Mouse (Mus musculus) embryo, embryonic 9.5 days (tissue): ENCODE measurements around the gene Topbp1.

Experiments
- DNase-seq: peaks from one replicate; pipeline ENCODE4 v3.0.0-alpha.2; 2017; ENCODE audit errors: extremely low spot score

Gene Topbp1

GRCm38 (mm10) chr9:103304927-103305326, at the start of gene Topbp1, which contains the start of gene 1300017J02Rik:
Gene Topbp1, plus strand, starts transcription at chr9:103305215.
Gene 1300017J02Rik, minus strand, starts transcription at chr9:103305082.
- peak; percentile 94 for DNase-seq

GRCm38 (mm10) chr9:103265778-103266177, 39.2 kb upstream of the Topbp1 start:
- DNase-seq = no peak

GRCm38 (mm10) chr9:103271104-103271503, 33.9 kb upstream of the Topbp1 start:
- no peak for DNase-seq

- DNase-seq = no peak
These were observed 30.2 kb upstream of the Topbp1 start for GRCm38 (mm10) chr9:103274819-103275218.

GRCm38 (mm10) chr9:103275676-103276075, 29.3 kb upstream of the Topbp1 start:
- DNase-seq = no peak

GRCm38 (mm10) chr9:103276876-103277275, 28.1 kb upstream of the Topbp1 start:
- no peak for DNase-seq

GRCm38 (mm10) chr9:103286396-103286795, 18.6 kb upstream of the Topbp1 start:
- no peak for DNase-seq

GRCm38 (mm10) chr9:103286901-103287422, 18.1 kb upstream of the Topbp1 start:
- no peak for DNase-seq

GRCm38 (mm10) chr9:103287840-103288488, 17.1 kb upstream of the Topbp1 start:
- no peak for DNase-seq

- DNase-seq = no peak
These were observed 16.4 kb upstream of the Topbp1 start for GRCm38 (mm10) chr9:103288489-103289180.

GRCm38 (mm10) chr9:103294507-103294906, 10.5 kb upstream of the Topbp1 start:
- no peak for DNase-seq

- no peak for DNase-seq
These were observed 3.9 kb upstream of the Topbp1 start for GRCm38 (mm10) chr9:103301086-103301485.

GRCm38 (mm10) chr9:103302239-103302638, 2.8 kb upstream of the Topbp1 start:
- DNase-seq = no peak

GRCm38 (mm10) chr9:103302666-103303065, 2.3 kb upstream of the Topbp1 start:
- DNase-seq = peak; percentile 40

GRCm38 (mm10) chr9:103305332-103306041, 472 bp downstream of the Topbp1 start:
- DNase-seq = no peak

- no peak for DNase-seq
These were observed 4.8 kb downstream of the Topbp1 start for GRCm38 (mm10) chr9:103309832-103310231.

GRCm38 (mm10) chr9:103324678-103325077, 19.7 kb downstream of the Topbp1 start:
- DNase-seq = no peak

- no peak for DNase-seq
These were observed 21.4 kb downstream of the Topbp1 start for GRCm38 (mm10) chr9:103326449-103326848.

GRCm38 (mm10) chr9:103332663-103333062, 27.6 kb downstream of the Topbp1 start:
- no peak for DNase-seq

- no peak for DNase-seq
These were observed 31.9 kb downstream of the Topbp1 start for GRCm38 (mm10) chr9:103336912-103337311.

GRCm38 (mm10) chr9:103347045-103347444, 42.0 kb downstream of the Topbp1 start:
- DNase-seq = no peak

- DNase-seq = no peak
These were observed 43.0 kb downstream of the Topbp1 start for GRCm38 (mm10) chr9:103347996-103348490.
